Mouse (Mus musculus): ENCODE data around the gene Ube2q1.

DNA sequence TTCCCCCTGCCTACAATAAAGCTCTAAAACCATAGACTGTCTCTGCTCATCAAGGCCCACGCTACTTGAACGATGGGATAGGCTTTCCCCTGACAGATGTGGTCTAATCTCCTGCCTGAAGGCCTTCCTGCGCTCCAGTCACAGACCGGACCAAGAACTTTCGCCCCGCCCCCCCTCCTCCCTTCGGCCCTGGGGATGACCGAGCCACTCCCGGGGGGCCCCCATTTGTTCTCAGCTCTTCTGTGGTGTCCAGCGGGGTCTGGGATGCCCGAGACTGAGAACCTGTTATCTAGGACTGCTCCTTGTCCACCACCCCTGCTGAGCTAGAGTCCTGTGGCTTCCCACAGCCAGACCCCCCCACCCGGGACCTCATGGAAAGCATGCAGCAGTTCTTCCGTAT lies 26.1 kb downstream of the Ube2q1 start:
- TF ChIP-seq CTCF (IDR thresholded peaks at IDR 0.05): no peak
- TF ChIP-seq POLR2A (IDR thresholded peaks at IDR 0.05; ENCODE audit: insufficient read depth, low read depth, low read length): no peak
